Mouse (Mus musculus) cerebellum, postnatal 25 days (tissue): ENCODE data around the gene Saxo1.

Experiments
- DNase-seq, 2 experiments: peaks; one replicate each; pipeline ENCODE4 v3.0.0; 2021; ENCODE audit warnings: mixed read lengths in 2 of 2

Saxo1 gene

DNA sequence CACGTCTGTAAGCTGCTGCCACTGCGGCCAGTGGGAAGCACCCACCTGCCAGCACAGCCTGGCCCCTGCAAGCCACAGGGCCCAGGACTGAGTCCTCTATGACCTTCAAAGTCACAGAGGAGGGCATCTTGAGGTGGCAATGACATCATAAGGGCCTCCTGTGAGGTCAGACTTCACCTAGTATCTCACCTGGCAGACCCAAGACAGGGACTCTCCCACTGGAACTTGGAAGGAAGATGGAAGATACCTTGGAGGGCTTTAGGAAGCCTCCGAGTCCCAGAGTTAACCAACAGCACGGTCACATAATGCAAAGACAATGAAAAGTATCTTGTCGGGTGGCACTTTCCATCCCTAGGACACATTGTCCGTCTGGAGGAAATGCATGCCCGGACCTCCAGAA lies at the start of gene Saxo1:
Saxo1 (minus strand) TSS at position 101 of the 400 bp plus-strand sequence.
- no peak for DNase-seq

DNA sequence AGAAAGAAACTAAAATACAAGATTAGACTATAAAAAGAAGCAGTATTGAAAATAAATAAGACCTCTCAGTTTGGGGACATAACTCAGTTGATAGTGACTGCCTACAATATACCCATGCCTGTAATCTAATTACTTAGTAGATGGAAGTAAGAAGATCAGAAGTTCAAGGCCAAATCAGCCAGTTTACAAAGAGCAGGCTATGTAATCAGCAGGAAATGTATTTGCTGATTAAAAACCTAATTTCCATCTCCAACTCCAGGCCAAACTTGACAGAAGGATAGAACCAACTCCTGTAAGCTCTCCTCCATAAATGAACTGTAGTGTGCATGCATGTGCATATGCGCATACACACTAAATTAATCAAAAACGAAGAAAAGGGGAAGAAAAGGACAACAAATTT lies 33.2 kb upstream of the Saxo1 start:
- no peak for DNase-seq

DNA sequence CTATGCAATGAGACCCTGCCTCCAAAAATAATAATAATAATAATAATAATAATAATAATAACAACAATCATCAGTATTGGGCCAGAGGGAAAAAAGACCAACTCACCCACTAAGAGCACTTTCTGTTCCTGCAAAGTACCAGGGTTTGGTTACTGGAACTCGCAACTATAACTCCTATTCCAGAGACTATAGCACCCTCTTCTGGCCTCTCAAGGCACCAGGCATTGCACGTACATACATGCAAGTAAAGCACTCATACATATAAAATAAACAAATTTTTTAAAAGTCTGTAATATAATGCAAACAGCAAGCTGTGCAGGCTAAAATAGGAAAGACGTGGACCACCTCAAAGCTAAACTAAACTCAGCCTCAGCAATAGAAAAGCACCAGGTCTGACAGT lies 30.1 kb upstream of the Saxo1 start:
- no peak for DNase-seq

DNA sequence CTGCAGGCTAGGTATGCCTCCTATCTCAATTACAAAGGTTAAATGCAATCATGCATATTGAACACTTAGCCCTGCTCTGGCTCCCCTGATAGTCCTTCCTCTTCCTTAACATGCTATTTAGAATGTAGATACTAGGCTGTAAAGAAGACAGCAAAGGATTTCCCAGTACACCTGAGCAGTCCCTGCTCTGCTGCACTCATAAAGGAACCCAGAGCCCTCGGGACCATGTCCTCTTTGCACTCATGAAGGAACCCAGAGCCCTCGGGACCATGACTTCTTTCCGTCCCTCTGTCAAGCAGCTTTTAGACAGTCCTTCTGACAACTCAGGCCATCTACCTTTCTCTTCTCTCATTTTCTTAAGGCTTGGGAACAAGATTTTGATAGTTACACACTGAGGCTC lies 22.5 kb upstream of the Saxo1 start:
- no peak for DNase-seq

DNA sequence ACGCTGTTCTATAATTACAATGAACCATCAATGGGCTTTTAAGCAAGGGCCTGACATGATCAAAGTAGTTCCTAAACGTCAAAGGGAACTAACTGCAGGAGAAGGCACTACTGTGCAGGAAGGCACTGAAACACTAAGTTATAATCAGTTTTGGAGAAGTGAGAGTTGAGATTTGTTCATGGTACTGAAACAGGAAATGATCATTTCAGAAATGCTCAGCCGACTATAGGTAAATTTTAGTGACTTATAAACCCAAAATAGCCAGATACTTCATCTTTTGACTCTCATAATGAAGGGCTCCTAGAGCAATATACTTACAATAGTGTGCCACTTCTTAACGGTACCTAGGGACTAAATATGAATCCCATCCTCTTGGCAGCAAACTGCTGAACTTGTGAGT lies 21.9 kb upstream of the Saxo1 start:
- no peak for DNase-seq

DNA sequence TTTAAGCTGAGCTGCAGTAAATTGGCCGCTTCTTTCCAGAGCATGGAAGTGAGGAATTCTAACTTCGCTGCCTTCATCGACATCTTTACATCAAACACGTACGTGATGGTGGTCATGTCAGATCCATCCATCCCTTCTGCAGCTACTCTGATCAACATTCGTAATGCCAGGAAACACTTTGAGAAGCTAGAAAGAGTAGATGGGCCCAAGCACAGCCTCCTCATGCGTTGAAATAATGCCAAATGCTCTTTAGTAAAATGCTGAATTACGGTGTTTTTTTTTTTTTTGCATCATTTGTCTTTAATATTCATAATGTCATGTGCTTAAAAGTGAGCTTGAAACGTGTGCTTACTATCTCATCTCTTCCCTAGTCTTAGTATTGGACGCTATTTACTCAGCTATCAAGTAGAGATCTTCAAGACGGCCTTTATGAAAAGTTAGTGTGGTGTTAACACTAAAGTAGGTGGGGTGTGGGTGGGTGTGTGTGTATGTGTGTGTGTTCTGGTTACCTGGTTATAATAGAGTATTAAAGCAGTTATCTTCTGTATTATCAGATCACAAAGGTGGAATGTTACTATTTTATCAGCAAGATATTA lies 18.6 kb upstream of the Saxo1 start:
- no peak for DNase-seq

DNA sequence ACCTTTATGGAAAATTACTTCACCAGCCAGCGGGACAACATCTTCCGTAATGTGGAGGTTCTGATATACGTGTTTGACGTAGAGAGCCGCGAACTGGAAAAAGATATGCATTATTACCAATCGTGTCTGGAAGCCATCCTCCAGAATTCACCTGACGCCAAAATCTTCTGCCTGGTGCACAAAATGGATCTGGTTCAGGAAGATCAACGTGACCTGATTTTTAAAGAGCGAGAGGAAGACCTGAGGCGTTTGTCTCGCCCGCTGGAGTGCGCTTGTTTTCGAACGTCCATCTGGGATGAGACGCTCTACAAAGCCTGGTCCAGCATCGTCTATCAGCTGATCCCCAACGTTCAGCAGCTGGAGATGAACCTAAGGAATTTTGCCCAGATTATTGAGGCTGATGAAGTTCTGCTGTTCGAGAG lies 18.0 kb upstream of the Saxo1 start:
- DNase-seq, result peak in 1 of 2 experiments; percentile 56

DNA sequence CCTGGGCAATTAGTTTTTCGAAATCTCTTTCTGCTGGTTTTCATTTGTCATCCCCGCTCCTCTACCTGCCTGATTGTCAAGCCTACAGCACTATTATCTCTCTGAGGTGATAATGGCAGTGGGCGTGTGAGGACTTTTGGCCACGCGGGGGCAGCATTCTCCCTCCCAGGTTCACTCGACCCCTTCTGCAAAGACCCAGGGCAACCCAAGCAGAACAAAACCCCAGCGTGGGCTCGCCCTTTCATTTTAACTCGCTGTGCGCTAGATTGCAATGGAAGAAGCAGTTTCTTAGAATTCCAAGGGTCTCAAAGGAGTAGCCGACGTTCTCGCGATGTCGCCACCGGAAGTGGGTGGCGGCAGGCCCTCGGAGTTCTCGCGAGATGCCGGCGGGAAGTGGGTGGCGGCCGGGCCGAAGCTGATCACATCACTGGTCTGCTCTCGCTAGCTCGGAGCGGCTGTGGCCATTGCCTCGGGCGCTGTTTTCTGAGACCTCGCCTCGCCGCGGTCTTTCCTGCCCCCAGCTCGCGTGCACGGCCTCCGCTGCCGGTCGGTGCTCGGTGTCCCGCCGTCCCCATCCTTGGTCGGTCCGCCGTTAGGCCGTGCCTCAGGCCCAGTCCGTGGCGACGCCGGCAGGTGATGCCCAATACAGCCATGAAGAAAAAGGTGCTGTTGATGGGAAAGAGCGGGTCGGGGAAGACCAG lies 17.3 kb upstream of the Saxo1 start, which contains the start of gene Rraga:
Rraga (plus strand) TSS at position 386 of the 701 bp plus-strand sequence.
- peak; percentile 96 to 97 for DNase-seq

DNA sequence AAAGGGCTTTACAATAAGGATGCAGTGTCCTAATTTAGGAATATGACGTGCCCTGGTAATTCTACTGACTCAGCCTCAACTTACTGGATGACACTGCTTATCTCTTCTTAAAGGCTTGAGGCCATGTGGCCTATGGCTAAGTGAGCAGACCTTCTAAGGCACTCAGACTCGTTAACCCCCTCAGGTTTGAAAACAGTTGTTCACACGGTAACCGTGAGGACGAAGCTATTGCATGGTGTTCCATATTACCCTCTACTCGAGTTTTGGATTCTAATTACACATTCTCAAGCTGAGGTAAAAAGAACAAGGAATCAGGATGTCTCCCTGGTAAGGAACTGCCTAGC lies 16.8 kb upstream of the Saxo1 start:
- no peak for DNase-seq

DNA sequence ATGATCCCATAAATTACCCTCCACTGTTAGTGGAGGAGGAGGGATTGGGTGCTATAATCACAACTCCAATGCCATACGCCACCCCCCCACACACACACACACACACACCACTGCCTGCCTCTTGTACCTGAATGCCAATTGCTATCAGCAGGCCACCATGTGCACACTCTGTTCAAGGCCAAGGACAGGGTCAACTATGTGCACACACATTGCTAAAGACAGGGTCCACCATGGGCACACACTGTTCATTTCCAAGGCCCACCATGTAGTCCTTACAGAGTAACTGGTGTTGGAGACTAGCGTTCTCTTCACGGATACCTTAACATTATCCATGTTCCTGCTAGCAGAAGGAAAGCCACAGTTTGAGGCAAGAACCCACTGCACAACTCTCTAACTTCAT lies 2.9 kb upstream of the Saxo1 start:
- DNase-seq, result no peak

DNA sequence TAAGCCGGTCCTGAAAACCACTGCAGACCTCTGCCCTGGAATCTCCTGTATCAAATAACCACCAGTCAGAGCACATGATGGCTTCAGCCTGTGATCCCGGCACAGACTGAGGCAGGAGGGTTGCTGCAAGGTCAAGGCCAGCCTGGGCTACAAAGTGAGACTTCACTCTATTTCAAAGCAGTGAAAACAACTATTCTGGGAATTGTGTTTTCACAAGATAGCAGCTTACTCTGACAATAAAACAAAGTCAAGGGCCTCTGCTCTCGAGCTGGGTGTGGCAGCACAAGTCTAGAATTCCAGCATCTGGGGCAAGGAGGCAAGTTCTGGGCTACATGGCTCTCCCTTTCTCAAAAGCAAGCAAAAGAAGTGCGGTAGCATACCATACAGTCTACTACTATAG lies 878 bp upstream of the Saxo1 start:
- DNase-seq, result no peak

DNA sequence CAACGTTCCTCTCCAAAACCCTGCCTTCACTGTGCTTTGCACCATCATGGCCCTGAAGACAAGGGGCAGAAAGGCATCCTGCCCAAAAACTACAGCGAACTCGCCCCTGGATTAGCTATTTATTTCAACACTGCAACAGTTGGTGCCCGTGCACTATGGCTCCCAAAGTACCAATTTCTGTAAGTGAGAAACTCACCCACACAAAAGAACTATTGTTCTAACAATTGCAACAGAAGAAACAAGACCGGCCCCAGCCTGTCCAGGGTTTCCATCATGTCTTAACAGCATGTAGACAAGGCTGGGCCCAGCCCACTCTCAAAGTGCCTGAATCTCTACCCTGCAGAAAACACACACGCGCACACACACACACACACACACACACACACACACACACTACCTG lies 757 bp downstream of the Saxo1 start:
- no peak for DNase-seq

DNA sequence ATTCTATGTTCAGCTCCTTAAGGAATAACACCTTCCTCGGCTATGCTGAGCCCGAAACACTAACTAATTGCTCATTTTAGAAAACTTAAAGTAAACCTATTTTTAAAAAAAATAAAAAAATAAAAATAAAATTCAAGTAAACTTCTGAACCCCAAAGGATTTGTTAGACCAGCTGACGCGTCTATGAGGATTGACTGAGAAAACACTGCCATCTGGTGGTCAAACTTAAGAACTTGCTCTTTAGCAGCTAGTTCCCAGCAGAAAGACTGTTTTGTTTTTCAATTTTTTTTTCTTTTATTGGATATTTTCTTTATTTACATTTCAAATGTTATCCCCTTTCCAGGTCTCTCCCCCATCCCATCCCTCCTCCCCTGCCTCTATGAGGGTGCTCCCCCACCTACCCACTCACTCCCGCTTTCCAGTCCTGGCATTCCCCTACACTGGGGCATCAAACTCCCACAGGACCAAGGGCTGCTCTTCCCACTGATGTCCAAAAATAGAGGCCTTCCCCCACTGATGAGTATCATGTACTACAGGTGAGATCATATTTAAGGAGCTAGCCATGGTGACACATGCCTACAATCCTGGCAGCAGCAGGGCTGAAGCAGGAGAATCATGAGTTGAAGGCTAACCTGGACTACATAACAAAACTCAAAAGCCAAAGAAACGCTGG lies 3.0 kb downstream of the Saxo1 start:
- DNase-seq, result peak in 1 of 2 experiments; percentile 35

DNA sequence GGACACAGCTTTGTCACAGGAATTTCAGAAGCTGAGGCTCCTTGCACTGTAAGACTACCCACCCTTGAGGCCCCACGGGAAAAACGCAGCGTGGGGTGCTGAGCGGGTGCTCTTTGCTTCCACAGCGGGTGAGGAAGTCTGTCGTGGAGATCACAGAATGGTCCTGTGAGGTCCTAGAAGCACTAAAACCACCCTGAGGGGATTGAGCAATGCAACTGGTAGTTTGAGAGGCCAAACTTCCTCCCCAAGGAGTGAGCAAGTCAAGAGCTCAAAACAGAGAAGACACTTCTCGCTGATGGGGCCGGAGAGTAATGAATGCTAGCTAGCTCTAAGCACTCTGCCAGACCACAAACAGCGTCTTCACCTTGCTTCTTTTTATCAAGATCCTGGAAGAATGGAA lies 9.8 kb downstream of the Saxo1 start:
- no peak for DNase-seq

DNA sequence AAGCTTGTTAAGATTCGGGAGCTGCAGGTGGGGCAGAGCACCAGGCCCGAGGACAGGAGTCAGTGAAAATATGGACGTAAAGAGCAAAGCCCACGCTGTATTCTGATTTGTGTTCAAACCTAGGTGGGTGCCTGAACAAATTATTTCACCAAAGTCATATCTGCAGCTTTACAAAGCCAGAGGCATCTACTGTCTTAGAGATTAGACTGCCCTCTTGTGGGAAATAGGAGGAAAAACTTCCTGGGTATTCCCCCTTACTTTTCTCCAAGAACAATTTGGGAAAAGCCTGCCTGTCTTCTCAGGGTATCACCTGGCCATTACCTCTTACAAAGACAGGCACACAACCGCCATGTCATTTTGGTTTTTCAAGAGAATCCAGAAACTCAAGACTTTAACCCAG lies 12.5 kb downstream of the Saxo1 start:
- peak in 1 of 2 experiments; percentile 10 for DNase-seq

DNA sequence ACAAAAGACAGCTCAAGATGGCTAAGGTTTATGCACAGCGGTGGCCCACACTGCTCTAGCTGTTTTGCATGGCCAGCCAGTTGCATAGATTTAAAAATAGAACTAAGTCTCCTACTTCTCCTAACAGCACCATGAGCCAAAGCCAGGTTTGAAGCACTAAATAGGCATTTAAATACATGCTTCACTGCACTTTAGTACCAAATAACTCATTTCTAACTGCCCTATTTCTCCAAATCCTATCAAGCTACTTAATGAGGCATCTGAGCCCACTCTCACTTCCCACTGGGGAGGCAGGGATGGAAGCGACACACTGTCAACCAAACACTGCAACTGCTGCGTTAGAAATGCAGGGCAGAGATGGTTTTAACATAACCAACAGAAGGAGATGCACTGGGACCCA lies 14.1 kb downstream of the Saxo1 start:
- DNase-seq, result no peak

DNA sequence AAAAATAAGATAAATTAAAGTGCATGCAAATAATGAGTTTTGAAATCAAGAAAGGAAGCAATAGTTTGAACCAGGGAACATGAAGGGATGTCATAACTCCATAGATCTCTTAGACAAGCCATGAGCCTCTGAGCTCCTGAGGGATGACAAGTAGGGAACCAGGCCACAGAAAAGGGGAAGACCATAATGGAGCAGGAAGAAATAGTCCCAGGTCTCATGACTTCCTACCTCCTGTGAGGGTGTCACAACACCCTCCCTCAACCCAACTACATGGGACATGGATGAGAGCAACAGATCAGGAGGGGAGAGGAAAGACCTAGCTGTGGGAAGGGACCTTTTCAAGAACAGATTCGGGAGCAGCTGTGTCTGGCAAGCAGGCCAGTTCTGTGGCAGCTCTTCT lies 16.6 kb downstream of the Saxo1 start:
- no peak for DNase-seq

DNA sequence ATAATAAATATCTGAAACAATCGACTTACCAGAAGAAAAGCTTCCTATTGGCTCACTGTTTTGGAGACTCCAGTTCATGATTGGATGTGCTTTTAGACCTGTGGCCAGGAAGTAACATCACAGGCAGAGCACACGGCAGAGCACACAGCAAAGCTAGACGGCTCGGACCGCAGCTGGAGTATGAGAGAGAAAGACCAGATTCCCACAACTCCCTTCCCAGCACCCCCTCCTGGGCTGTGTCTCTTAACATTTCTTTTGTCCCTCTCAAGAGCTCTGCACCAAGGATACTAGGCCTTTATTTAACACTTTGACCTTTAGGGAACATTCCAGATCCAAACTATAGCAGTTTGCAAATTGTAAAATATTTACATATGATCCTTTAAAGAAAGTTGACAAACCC lies 19.2 kb downstream of the Saxo1 start:
- DNase-seq, result no peak

DNA sequence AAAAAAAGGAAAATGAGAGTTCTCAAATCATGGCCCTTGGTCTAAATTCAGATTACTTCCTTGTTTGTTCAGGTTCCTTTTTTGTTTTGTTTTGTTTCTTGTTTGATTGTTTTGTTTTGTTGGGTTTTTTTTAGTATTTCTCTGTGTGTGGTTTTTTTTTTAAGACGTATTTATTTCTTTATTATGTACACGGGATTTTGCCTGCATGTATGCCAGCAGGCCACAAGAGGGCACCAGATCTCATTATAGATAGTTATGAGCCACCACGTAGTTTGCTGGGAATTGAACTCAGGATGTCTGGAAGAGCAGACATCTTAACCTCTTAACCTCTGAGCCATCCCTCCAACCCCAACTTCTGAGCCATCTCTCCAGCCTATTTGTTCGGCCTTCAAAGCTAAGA lies 20.2 kb downstream of the Saxo1 start:
- peak in 1 of 2 experiments; percentile 54 for DNase-seq

DNA sequence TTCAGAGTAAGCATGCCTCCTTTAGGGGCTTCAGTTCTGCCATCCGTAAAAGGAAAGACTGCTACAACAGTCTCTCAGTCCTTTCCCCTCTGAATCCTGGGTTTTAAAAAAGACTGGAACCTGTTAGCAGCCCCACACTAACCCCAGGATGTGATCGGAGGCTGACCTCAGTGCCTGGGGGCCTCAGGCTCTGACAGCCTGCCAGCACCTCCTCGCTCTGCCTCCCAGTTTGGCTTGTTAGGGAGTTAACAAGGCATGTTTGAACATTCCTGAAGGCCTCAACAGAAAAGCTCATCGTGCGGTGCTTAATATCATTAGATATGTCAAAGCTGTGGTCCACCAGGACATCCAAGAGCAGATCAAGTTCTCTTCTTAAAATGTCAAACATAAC lies 24.0 kb downstream of the Saxo1 start:
- DNase-seq, result no peak

DNA sequence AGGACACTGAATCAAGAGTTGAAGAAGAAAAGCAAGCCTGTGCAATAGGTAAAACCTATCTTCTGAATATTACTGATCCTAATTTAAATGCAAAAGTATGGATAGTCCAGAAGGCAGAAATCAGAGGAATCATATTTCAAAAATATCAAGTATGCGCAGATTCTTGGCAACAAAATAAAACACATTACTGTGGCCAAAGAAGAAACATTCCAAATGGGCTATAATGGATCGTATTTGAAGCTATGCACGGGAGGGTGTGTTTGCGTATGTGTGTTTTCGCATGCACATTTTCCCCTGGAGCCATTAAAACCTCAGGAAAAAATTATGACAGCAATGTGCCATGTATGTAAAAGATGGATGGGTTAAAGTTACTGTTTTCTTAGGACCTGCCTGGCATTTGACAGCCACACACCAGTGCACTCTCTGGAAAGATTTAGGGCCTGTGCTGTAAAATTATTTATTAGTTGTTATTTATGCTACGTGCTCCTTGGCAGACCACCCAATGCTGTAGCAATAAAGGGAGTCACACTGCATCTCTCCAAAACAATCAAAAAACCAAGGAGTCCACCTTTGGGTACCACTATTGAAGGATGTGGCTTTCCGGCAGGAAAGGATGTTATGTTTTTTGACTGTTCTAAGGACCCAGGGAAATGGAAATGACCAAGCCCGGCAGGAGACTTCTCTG lies 24.6 kb downstream of the Saxo1 start:
- DNase-seq, result no peak

DNA sequence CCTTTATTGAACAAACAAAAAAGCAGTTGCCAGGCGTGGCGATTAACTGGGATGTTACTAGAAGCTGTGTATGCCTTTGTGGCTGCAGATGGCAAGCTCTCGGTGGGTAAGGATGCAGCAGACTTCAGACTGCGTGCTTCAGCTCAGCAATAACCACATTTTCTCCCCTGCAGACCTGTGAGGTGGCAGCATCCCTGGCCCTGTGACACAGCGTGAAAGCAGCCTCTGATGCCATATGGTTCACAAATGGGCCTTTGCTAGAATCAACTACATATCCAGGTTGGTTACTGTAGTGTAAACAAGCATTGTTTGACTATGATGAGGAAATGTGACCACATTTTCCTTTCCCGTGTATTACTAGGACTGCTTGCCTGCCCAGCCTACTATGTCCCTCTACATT lies 29.0 kb downstream of the Saxo1 start:
- peak; percentile 51 to 71 for DNase-seq
